Mouse (Mus musculus) lung, embryonic 15.5 days (tissue): Measurements from ENCODE around the gene Abhd14a. TPM values are rescaled to one million over a fixed set of nuclear protein-coding genes. Genes with fewer than 3 reads are reported as not detected.
A peak's percentile ranks its signal among the peaks of the same experiment; 100 is the strongest.

Experiments
- ATAC-seq: fragments of 200-750 bp; cut with Nextera tagmentation; 2 replicates; pipeline ENCODE4 v1.8.0; 2017; ENCODE audit warnings: moderate number of reproducible peaks, borderline replicate concordance; ENCODE audit not compliant: low FRiP score, low TSS enrichment; ENCODE audit errors: extremely low read depth
- H3K27ac ChIP-seq: fragments of 300-500 bp; sonication (generic); 2 replicates; pipeline ENCODE4 v1.5.1; 2015; ENCODE audit warnings: moderate library complexity, mild to moderate bottlenecking, inconsistent platforms
- H3K27me3 ChIP-seq: fragments of 300-500 bp; sonication (generic); 2 replicates; pipeline ENCODE4 v1.6.1; 2015; ENCODE audit warnings: inconsistent platforms
- H3K36me3 ChIP-seq: fragments of 300-500 bp; sonication (generic); 2 replicates; pipeline ENCODE4 v1.6.1; 2015; ENCODE audit warnings: inconsistent platforms
- H3K4me1 ChIP-seq: fragments of 300-500 bp; sonication (generic); 2 replicates; pipeline ENCODE4 v1.6.1; 2015; ENCODE audit warnings: inconsistent platforms
- H3K4me2 ChIP-seq: fragments of 300-500 bp; sonication (generic); 2 replicates; pipeline ENCODE4 v1.6.1; 2015; ENCODE audit warnings: inconsistent platforms, mild to moderate bottlenecking, moderate library complexity
- H3K4me3 ChIP-seq: fragments of 300-500 bp; sonication (generic); 2 replicates; pipeline ENCODE4 v1.5.1; 2015; ENCODE audit warnings: mild to moderate bottlenecking, inconsistent platforms
- H3K9ac ChIP-seq: fragments of 300-500 bp; sonication (generic); 2 replicates; pipeline ENCODE4 v1.6.1; 2015; ENCODE audit warnings: inconsistent platforms
- H3K9me3 ChIP-seq: fragments of 300-500 bp; sonication (generic); 2 replicates; pipeline ENCODE4 v1.6.1; 2016; ENCODE audit warnings: inconsistent platforms
- WGBS: fragments of 180-500 bp; shearing (Covaris S2); methylation state at CpG from one replicate; pipeline ENCODE4 v1.1.7; 2015; 5-methylcytosine and 5-hydroxymethylcytosine counted together
- polyA plus RNA-seq: library from polyadenylated mRNA; unstranded; fragments of >200 nt; fragmentation: Nextera tagmentation; extraction: Ambion mirVana; gene quantifications from 2 replicates; pipeline ENCODE4 v1.2.1, GENCODE M21; 2015

Abhd14a gene
- polyA plus RNA-seq, 1 experiment from 2014 or later = 53.2 TPM

DNA sequence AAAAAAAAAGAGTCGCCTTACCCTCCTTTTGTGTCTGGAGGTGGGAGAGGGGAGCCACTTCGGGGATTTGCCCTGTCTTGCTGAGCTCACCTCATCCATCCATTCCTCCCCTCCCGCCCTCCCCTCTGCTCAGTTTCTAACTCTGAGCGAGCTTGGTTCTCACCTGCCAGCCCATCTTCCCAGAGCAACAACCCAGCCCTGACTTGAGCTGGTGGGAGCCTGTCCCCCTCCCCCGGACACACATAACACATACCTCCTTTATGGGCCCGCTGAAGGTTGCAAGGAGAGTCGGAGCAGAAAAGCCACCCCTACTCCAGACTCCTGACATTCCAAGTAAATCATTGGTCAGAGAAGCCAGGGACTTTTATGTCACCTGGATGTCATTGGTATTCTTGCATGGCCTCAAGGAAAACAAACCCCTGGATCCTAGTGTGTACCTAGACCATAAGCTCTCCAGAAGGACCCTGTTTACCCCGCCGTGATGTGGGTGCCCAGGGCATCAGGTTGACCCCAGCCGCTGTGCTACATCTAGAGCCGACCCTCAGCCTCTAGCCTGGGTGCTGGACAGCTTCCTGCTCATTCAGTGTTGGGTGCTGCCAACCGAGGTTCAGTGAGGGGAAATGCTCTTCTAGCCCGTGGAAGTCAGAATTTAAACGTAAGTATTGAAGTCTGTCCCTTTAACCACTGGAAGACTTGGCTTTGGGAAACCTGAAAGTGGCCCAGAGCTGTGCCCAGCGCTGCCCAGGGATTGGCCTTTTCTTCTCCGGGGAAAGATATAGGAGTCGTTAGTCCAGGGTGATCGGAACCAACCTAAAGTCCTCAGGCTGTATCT is 26.2 kb downstream of the Abhd14a start:
- Histone ChIP-seq H3K9ac (no peak overlapping the region), H3K36me3 (no peaks in the 10 kb centered on the region), H3K4me3 (no peak overlapping the region), H3K4me2 (peak overlapping the region; percentile 44), H3K27me3 (0 out of 2 replicates have a peak, but pooled peaks cover 3% of the 10 kb centered on the region), H3K9me3 (no peaks in the 10 kb centered on the region), H3K4me1 (peaks cover 32% of the 10 kb centered on the region), H3K27ac (no peak overlapping the region)
- ATAC-seq = peak; percentile 7; the same call in 1 of the 2 replicates
- 13% methylated on average over 18 of the region's 18 CpGs for WGBS

DNA sequence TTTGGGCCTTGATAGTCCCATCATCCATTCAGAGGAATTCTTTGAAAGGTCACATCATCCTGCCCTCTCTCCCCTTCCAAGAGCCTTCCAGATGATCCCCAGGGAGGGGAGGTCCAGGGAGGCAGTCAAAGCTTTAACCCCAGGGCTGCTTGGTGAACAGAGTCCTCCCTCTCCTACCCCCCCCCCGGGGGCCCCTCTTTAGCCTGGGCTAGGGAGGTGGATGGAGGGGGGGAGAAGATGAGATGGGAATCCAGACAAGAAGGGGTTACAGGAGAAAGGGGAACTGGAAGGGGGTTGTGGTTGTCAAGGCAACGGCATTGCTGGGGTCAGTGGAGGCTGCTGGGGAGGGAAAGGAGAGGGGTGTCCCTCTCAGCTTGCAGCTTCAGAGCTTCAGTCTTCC is 26.9 kb downstream of the Abhd14a start:
- Histone ChIP-seq H3K36me3 (no peaks in the 10 kb centered on the region), H3K4me3 (no peak overlapping the region), H3K9ac (no peak overlapping the region), H3K27ac (no peak overlapping the region), H3K4me2 (no peak overlapping the region), H3K27me3 (0 out of 2 replicates have a peak, but pooled peaks cover 3% of the 10 kb centered on the region), H3K4me1 (peaks cover 32% of the 10 kb centered on the region), H3K9me3 (no peaks in the 10 kb centered on the region)
- WGBS = 0% methylated on average over 2 of the region's 2 CpGs
- ATAC-seq = no peak

DNA sequence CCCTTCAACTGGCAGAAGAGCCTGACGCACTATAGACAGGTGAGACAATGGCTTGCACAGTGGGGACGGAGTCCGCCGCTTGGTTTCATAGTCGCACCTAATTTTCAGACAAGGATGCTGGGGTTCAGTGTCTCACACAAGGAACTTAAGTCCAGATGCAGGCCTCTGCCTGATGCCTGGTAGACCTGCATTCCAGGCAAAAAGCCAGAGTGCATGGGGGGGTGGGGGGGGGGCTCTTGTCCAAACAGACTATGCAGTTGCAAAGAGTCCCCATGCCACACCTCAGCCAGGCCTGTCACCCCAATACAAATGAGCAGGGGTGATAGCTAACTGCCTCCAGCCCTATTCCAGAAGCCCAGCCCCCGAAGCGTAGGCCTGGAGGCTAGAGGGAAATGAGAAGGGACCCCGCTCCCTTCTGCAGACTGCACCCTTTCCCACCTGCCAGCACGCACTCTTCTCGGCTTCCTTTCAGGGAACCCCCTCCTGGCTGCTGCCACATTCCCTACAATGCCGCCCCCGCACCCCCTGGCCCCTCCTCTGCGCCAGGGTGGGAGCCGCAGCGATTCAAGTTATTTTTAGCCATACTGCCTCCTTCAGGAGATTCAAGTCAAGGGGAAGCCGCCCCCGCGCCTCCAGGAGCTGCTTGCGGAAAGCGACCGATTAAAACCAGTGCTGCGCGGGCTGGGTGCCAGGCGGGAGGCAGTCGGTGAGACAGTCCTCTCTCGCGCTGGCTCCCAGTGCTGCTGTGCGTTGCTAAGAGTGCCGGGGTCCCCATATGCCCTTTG is 29.4 kb downstream of the Abhd14a start:
- Histone ChIP-seq H3K9me3 (no peaks in the 10 kb centered on the region), H3K9ac (peak overlapping the region; percentile 35), H3K27me3 (0 out of 2 replicates have a peak, but pooled peaks cover 3% of the 10 kb centered on the region), H3K4me1 (peaks cover 32% of the 10 kb centered on the region), H3K4me2 (peak overlapping the region; percentile 70), H3K4me3 (peak overlapping the region; percentile 27), H3K36me3 (no peaks in the 10 kb centered on the region), H3K27ac (peak overlapping the region; percentile 69)
- WGBS = 14% methylated on average over 29 of the region's 29 CpGs
- peak; percentile 69 for ATAC-seq

DNA sequence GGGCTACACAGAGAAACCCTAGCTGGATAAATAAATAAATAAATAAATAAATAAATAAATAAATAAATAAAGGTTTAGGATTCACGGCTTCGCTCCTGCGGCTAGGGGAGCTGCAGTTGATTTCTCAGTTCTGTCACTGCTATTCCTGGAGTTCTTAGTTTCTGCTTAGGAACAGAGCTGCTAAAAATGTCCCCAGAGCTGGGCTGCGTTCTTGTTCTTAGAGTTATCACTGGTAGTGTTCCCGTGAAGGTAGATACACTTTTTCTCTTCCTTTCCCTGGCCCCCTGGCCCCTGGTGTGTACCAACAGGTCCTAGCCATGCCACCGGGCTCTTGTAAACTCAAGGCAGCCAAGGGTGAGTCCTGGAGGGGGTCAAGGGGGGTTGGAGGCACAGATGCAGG is 30.7 kb downstream of the Abhd14a start:
- Histone ChIP-seq H3K4me1 (peaks cover 32% of the 10 kb centered on the region), H3K9me3 (no peaks in the 10 kb centered on the region), H3K4me2 (no peak overlapping the region), H3K4me3 (no peak overlapping the region), H3K9ac (no peak overlapping the region), H3K27me3 (0 out of 2 replicates have a peak, but pooled peaks cover 3% of the 10 kb centered on the region), H3K36me3 (no peaks in the 10 kb centered on the region), H3K27ac (no peak overlapping the region)
- no peak for ATAC-seq
- WGBS = 83% methylated on average over 6 of the region's 6 CpGs

DNA sequence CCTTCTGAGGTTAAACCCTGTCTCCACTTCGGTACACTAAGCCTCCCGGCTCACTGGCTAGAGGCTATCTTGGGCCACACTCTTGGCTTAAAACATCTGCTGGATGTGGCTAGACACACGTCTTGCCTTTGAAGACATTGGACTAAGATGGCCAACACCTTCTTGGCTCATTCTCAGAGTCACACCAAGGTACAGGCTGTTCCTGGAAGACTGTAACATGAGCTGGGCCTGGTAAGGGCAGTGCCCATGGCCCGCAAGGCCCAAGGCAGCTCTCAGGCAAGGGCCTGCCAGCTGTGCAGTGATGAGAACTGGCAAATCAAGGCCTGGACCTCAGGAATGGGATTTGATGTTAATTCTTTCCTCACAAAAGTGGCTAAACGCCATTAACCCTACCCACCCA is 33.9 kb downstream of the Abhd14a start:
- Histone ChIP-seq H3K4me2 (no peak overlapping the region), H3K36me3 (no peaks in the 10 kb centered on the region), H3K4me3 (no peak overlapping the region), H3K4me1 (peaks cover 15% of the 10 kb centered on the region), H3K27ac (no peak overlapping the region), H3K27me3 (no peaks in the 10 kb centered on the region), H3K9me3 (no peaks in the 10 kb centered on the region), H3K9ac (no peak overlapping the region)
- ATAC-seq = no peak
- 72% methylated on average over 5 of the region's 5 CpGs for WGBS

DNA sequence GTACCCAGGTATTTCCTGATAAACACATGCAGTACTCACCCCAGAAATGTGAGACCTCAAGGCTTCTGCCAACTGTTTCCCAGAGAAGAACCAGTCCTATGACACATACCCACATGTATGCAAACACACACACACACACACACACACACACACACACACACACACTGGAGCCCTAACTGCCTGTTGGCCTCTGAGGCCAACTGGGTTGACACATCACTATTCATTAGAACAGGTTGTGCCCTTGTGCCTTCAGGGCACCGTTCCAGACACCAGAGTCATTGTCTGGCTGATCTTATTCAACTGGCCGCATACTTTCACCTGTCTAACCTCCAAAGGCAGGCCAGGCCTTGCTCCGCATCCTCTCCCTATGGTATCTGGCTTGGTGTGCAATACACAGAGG is 35.3 kb downstream of the Abhd14a start:
- Histone ChIP-seq H3K36me3 (no peaks in the 10 kb centered on the region), H3K27me3 (no peaks in the 10 kb centered on the region), H3K9me3 (no peaks in the 10 kb centered on the region), H3K4me1 (peaks cover 1% of the 10 kb centered on the region; the same call in 1 of the 2 replicates), H3K27ac (no peak overlapping the region), H3K9ac (no peak overlapping the region), H3K4me3 (no peak overlapping the region), H3K4me2 (no peak overlapping the region)
- WGBS = 68% methylated on average over 3 of the region's 3 CpGs
- ATAC-seq = no peak

DNA sequence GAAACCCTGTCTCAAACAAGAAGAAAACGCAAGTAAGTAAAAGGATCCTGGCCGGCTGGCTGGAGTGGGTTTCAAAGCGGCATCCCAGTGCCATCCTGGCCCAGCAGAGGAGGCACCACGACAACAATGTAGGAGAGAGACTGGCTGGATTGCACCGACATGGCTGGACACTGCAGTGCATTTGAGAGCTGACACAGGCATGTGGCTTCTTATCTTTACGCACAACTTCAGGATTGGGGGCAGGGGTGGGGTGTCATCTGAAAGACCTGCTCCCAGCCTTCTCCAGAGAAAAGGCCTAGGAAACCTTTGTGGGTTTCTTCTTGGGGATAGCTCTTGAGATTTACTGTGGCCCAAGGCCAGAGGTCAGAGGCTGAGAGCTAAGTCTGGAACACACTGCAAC is 35.7 kb downstream of the Abhd14a start:
- Histone ChIP-seq H3K27ac (no peak overlapping the region), H3K9ac (no peak overlapping the region), H3K4me2 (no peak overlapping the region), H3K4me1 (peaks cover 5% of the 10 kb centered on the region; the same call in 1 of the 2 replicates), H3K27me3 (no peaks in the 10 kb centered on the region), H3K36me3 (no peaks in the 10 kb centered on the region), H3K9me3 (no peaks in the 10 kb centered on the region), H3K4me3 (no peak overlapping the region)
- ATAC-seq = no peak
- 74% methylated on average over 6 of the region's 6 CpGs for WGBS

DNA sequence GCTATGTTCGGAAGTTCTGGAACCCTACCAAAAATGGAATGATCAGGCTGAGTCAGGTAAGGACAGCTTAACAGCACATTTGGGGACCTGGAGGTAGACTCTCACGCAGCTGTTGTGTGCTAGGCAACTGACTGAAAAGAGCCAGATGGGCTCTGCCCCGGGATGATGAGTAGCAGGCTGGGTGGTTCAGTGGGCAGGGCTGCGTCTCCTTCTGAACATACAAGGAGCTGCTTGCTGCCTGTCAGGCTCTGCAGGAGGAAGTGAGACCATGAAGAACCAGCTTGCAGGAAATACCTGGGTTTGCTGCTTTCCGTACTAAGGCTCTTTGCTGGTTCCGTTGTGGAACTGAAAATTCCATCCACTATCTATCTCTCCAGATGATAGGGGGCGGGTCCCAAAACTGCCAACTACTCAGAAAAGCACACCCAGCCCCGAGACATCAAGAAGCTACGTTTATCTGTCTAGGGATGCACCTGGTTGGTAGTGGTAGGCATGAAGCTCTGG is 36.3 kb downstream of the Abhd14a start:
- ATAC-seq = no peak
- WGBS = 54% methylated on average over 9 of the region's 9 CpGs
- Histone ChIP-seq H3K27me3 (no peaks in the 10 kb centered on the region), H3K27ac (no peak overlapping the region), H3K36me3 (no peaks in the 10 kb centered on the region), H3K4me2 (no peak overlapping the region), H3K4me1 (peaks cover 11% of the 10 kb centered on the region), H3K9ac (no peak overlapping the region), H3K4me3 (no peak overlapping the region), H3K9me3 (no peaks in the 10 kb centered on the region)

DNA sequence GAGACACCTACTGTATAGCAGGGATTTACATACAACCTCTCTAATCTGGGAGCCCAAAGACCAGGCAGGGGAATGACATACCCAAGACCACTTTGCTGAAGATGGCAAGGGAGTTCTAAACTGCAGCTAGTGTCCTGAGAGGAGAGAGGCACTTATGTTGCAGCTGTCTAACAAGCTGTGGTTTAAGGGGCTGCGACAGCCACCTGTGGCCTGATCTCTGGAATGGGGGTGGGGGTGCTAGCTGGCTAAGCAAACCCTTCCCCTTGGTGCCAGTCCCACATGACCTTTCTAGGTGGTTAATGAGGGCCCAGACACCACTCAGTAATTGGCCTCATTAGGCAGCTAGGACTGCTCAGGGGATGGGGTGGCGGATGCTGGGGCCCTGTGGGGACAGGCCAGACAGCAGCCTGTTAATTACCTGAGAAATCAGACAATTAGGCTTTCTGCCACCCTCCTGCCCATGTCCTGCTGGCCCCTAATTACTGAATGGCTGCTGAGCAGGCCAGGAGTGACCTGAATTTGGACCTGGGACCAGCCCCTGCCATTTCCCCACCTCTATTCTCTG is 37.3 kb downstream of the Abhd14a start:
- Histone ChIP-seq H3K9ac (no peak overlapping the region), H3K36me3 (no peaks in the 10 kb centered on the region), H3K27me3 (no peaks in the 10 kb centered on the region), H3K27ac (no peak overlapping the region), H3K4me2 (no peak overlapping the region), H3K9me3 (no peaks in the 10 kb centered on the region), H3K4me3 (no peak overlapping the region), H3K4me1 (peaks cover 19% of the 10 kb centered on the region)
- no peak for ATAC-seq
- 84% methylated on average over 2 of the region's 2 CpGs for WGBS

DNA sequence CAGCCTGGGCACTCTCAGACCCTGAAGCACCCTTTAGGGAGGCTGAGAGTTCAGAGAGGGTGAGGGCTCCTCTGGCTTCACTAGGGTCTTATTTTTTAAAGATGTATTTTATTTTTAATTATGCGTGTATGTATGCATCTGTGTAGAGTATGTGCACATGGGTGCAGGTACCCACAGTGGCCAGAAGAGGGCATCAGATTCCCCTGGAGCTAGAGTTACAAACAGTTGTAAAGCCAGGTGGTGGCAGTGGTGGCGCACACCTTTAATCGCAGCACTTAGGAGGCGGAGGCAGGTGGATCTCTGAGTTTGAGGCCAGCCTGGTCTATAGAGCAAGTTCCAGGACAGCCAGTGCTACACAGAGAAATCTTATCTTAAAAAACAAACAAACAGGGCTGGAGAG is 38.4 kb downstream of the Abhd14a start:
- Histone ChIP-seq H3K4me2 (no peak overlapping the region), H3K4me1 (peaks cover 21% of the 10 kb centered on the region), H3K4me3 (no peak overlapping the region), H3K36me3 (no peaks in the 10 kb centered on the region), H3K27ac (no peak overlapping the region), H3K9ac (no peak overlapping the region), H3K9me3 (no peaks in the 10 kb centered on the region), H3K27me3 (no peaks in the 10 kb centered on the region)
- WGBS = 95% methylated on average over 4 of the region's 4 CpGs
- ATAC-seq = no peak

DNA sequence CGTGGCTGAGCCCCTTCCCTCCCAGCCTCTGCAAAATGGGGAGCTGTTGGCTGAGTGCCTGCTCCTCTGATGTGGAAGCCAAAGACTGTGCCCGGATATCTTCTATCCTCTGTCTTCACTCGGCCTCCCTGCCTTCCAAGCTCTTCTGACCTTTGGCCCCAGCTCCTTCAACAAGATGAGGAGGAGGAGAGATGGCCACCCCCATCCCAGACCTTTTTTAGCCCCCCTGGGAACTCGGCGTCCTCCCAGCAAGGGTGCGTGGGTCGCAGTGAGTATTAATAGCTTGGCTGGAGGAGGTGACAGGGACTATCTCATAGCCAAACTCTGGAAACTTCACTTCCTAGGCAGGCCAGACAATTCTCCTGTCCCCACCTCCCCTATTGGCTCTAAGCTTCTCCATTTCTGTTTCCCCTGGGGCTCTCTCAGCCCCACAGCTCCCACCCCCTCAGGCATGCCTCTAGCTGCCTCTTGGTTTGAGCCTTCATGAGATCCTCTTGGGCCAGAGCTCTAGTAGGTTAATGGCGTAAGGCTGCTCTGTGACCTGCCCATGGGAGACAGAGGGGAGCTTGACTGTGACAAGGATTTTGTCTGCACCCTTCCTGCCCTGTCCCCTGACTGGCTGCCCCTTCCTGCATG is 40.9 kb downstream of the Abhd14a start:
- Histone ChIP-seq H3K36me3 (no peaks in the 10 kb centered on the region), H3K4me3 (no peak overlapping the region), H3K4me1 (peaks cover 21% of the 10 kb centered on the region), H3K4me2 (peak overlapping the region; percentile 10; the same call in 1 of the 2 replicates), H3K9ac (no peak overlapping the region), H3K27me3 (no peaks in the 10 kb centered on the region), H3K27ac (0 out of 2 replicates have a peak overlapping the region, but pooled peaks have one; percentile 42), H3K9me3 (no peaks in the 10 kb centered on the region)
- 27% methylated on average over 8 of the region's 8 CpGs for WGBS
- ATAC-seq = peak; percentile 60; the same call in 1 of the 2 replicates
